Mouse (Mus musculus): Measurements from ENCODE around the gene Tnks1bp1.

Tnks1bp1 gene

GRCm38 (mm10) chr2:85073751-85074150 is 25.9 kb downstream of the Tnks1bp1 start:
- DNase-seq (ENCODE audit: extremely low read depth, insufficient read length, low spot score): no peak

GRCm38 (mm10) chr2:85088716-85089646 is 41.2 kb downstream of the Tnks1bp1 start:
- no peak for DNase-seq (ENCODE audit: extremely low read depth, insufficient read length, low spot score)

GRCm38 (mm10) chr2:85091325-85091724 is 43.5 kb downstream of the Tnks1bp1 start:
- DNase-seq (ENCODE audit: extremely low read depth, insufficient read length, low spot score): no peak

GRCm38 (mm10) chr2:85093376-85093775 is 45.6 kb downstream of the Tnks1bp1 start:
- DNase-seq (ENCODE audit: extremely low read depth, insufficient read length, low spot score): no peak

- DNase-seq (ENCODE audit: extremely low read depth, insufficient read length, low spot score): no peak
These were observed 48.1 kb downstream of the Tnks1bp1 start for GRCm38 (mm10) chr2:85095906-85096305.

- DNase-seq (ENCODE audit: extremely low read depth, insufficient read length, low spot score): peak; percentile 62
These were observed 50.2 kb downstream of the Tnks1bp1 start for GRCm38 (mm10) chr2:85098014-85098413.

- peak; percentile 69 for DNase-seq (ENCODE audit: extremely low read depth, insufficient read length, low spot score)
These were observed 51.1 kb downstream of the Tnks1bp1 start for GRCm38 (mm10) chr2:85098824-85099511.

GRCm38 (mm10) chr2:85103201-85103600 is 55.4 kb downstream of the Tnks1bp1 start:
- no peak for DNase-seq (ENCODE audit: extremely low read depth, insufficient read length, low spot score)

GRCm38 (mm10) chr2:85105426-85106013 is 57.7 kb downstream of the Tnks1bp1 start:
- DNase-seq (ENCODE audit: extremely low read depth, insufficient read length, low spot score): no peak

GRCm38 (mm10) chr2:85106068-85106790 is 58.4 kb downstream of the Tnks1bp1 start:
- no peak for DNase-seq (ENCODE audit: extremely low read depth, insufficient read length, low spot score)

- DNase-seq (ENCODE audit: extremely low read depth, insufficient read length, low spot score): no peak
These were observed 59.1 kb downstream of the Tnks1bp1 start for GRCm38 (mm10) chr2:85106941-85107340.

GRCm38 (mm10) chr2:85110288-85110875 is 62.6 kb downstream of the Tnks1bp1 start:
- no peak for DNase-seq (ENCODE audit: extremely low read depth, insufficient read length, low spot score)
